Mouse (Mus musculus) erythroblast, embryonic 14.5 days (primary cell): ENCODE results near the gene Gpr33.

ENCODE experiments used
- GATA1 ChIP-seq: IDR thresholded peaks from 2 replicates; pipeline ENCODE4 v1.6.1; 2012; ENCODE audit warnings: low read length, inconsistent platforms, mixed read lengths
- TAL1 ChIP-seq: IDR thresholded peaks from 3 replicates; pipeline ENCODE4 v1.6.1; 2012; ENCODE audit warnings: low read length, inconsistent platforms, mixed read lengths

- TF ChIP-seq GATA1 (no peak), TAL1 (no peak)
Measured at GRCm38 (mm10) chr12:51998366-51998932, 29.4 kb downstream of the Gpr33 start.
